Mouse (Mus musculus) spleen, adult 18-20 months (tissue): Measurements from ENCODE around the gene Cdhr3.
A peak's percentile ranks its signal among the peaks of the same experiment; 100 is the strongest.

ENCODE experiments used
- DNase-seq, 2 experiments: peaks; one replicate each; pipeline ENCODE4 v3.0.0; 2022; ENCODE audit warnings: mixed read lengths in 2 of 2

The Cdhr3 gene

GRCm38 (mm10) chr12:33034343-33035088, 58.2 kb downstream of the Cdhr3 start:
- no peak for DNase-seq

- DNase-seq, result no peak
Observed at GRCm38 (mm10) chr12:33033221-33033620, 59.5 kb downstream of the Cdhr3 start.

GRCm38 (mm10) chr12:33030589-33030988, 62.1 kb downstream of the Cdhr3 start:
- DNase-seq, result no peak

GRCm38 (mm10) chr12:33030066-33030465, 62.6 kb downstream of the Cdhr3 start:
- DNase-seq, result no peak

- no peak for DNase-seq
Observed at GRCm38 (mm10) chr12:33028708-33029107, 64.0 kb downstream of the Cdhr3 start.

GRCm38 (mm10) chr12:33028109-33028691, 64.5 kb downstream of the Cdhr3 start:
- no peak for DNase-seq

- peak; percentile 36 to 62 for DNase-seq
Observed at GRCm38 (mm10) chr12:33027093-33027492, 65.6 kb downstream of the Cdhr3 start.

GRCm38 (mm10) chr12:33024524-33024923, 68.2 kb downstream of the Cdhr3 start:
- DNase-seq, result no peak

GRCm38 (mm10) chr12:33021751-33022150, 70.9 kb downstream of the Cdhr3 start:
- DNase-seq, result no peak

GRCm38 (mm10) chr12:33021140-33021539, 71.5 kb downstream of the Cdhr3 start:
- no peak for DNase-seq

GRCm38 (mm10) chr12:33020011-33020410, 72.7 kb downstream of the Cdhr3 start:
- DNase-seq, result no peak

- no peak for DNase-seq
Observed at GRCm38 (mm10) chr12:33018601-33019000, 74.1 kb downstream of the Cdhr3 start.

- DNase-seq, result no peak
Observed at GRCm38 (mm10) chr12:33016824-33017705, 75.6 kb downstream of the Cdhr3 start.

- no peak for DNase-seq
Observed at GRCm38 (mm10) chr12:33015103-33015502, 77.6 kb downstream of the Cdhr3 start.

GRCm38 (mm10) chr12:33014050-33014796, 78.5 kb downstream of the Cdhr3 start:
- DNase-seq, result no peak

- peak; percentile 49 to 61 for DNase-seq
Observed at GRCm38 (mm10) chr12:33010026-33010425, 82.6 kb downstream of the Cdhr3 start.

- no peak for DNase-seq
Observed at GRCm38 (mm10) chr12:33009206-33009966, 83.3 kb downstream of the Cdhr3 start.

GRCm38 (mm10) chr12:33008305-33009110, 84.2 kb downstream of the Cdhr3 start:
- no peak for DNase-seq

- no peak for DNase-seq
Observed at GRCm38 (mm10) chr12:33007176-33007575, 85.5 kb downstream of the Cdhr3 start.

GRCm38 (mm10) chr12:33005858-33006257, 86.8 kb downstream of the Cdhr3 start:
- no peak for DNase-seq

GRCm38 (mm10) chr12:33003339-33003965, 89.2 kb downstream of the Cdhr3 start:
- no peak for DNase-seq
